Mouse (Mus musculus): ENCODE data around the gene Mycl. TPM values are rescaled to one million over a fixed set of nuclear protein-coding genes. Genes with fewer than 3 reads are reported as not detected.
A peak's percentile ranks its signal among the peaks of the same experiment; 100 is the strongest.
"Not testable (repeated sequence)": the region's sequence is repeated elsewhere in the genome, so short reads cannot be mapped to it uniquely, and the experiment has no call there.

Gene Mycl
- total RNA-seq, 1 experiment from 2014 or later: 1.3 TPM

DNA sequence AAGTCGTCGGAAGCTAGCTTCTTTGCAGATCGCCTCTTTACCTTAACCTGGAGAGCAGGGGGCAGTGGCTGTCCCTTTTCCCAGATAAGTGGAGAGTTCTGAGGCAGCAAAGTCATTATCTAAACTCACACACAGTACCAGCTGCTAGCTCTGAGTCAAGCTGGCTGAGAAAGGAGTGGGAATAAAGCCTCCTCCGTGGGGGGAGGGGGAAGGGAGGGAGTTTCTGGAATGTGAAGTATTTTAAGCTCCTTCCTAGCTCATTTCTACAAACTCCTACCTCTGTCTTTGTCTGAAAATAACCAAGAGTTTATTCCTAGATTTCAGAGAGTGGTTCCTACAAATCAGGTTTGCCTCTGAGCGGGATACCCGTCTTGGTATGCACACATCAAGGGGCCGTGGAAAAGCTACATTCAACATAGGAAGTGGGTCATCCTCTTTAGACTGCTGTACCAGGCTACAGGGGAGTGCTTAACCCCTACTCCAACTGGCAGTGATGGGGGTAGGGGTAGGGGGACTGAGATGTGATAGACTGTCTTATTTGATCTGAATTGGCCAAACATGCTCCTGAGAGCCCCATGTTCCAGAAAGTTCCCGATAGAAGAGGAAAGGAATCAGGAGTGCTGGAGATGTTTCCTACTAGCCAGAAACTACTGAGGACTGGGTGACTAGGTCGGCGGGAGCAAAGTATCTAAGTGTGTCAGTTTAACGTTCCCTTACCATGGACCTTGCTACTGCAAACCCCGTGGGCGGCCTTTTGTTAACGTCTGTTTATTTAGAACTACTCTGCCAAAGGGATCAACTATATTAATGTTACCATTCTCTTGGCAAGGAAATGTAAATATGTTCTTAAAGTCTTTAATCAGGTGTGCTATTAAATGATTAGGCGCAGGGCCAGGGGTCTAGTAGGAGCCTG lies 9.9 kb downstream of the Mycl start:
- no peak for ATAC-seq (replicated peaks; ENCODE audit: insufficient number of reproducible peaks, low FRiP score, low TSS enrichment, poor library complexity, severe bottlenecking)

DNA sequence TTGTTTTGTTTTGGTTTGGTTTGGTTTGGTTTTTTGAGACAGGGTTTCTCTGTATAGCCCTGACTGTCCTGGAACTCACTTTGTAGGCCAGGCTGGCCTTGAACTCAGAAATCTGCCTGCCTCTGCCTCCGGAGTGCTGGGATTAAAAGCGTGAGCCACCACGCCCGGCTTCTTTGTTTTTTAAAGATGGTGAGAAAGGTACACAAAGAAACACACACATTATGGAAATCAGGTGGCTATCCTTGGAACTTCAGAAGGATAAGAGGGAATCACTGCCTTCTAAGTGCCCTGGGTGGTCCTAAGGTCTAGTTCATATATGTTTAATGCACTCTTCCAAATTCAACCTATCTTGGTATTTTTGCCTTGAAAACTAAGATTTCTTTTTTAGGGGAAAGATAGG lies 17.0 kb downstream of the Mycl start:
- ATAC-seq (replicated peaks; ENCODE audit: insufficient number of reproducible peaks, low FRiP score, low TSS enrichment, poor library complexity, severe bottlenecking): not testable (repeated sequence)

DNA sequence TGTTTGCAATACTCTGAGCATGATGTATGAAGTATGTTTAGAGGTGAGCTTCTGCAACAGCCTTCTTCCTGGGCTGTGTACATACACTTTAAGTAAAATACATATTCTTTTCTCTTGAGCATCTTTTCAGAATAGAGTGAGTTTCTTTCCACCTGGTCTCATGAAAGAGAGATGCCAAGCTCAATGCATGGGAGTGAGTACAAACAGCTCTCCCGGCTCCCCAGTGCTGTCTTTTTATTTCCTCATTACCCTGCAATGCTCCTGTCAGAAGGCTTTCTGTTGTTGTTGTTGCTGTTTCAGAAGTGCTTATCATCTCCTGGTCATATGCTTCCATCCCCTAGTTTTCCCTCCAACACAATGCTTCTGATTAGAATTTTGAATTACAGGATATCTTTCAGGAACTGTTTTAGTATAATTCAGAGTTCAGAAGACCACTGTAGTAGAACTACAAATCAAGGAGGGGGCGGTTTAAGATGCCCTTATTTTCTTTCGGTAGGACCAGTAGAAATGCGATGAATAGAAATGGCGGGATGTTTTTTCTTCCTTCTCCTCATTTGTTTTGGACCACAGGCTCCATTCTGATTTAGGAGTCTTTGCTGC lies 18.0 kb downstream of the Mycl start:
- ATAC-seq (replicated peaks; ENCODE audit: insufficient number of reproducible peaks, low FRiP score, low TSS enrichment, poor library complexity, severe bottlenecking): no peak

DNA sequence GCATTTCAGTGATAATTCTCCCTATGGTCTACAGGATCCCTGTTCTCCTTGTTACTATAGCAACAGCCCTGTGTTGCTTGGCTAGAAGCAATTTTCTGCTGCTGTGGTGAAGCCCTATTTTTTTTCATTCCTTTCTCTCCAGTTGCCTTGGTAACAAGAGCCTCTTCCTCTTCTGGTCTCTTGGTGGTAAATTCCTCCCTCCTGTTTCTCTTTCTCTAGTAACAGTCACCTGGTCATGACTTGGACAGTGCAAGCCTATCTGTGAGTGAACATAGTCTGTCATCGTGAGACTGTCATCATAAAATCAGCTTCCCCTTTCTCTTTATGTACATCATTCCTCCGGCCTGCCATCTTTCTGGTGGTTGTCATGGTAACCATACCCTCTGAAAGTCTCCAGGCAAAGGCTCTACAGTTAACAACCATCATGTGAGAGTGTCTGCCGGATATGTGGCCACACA lies 18.5 kb downstream of the Mycl start:
- ATAC-seq (replicated peaks; ENCODE audit: insufficient number of reproducible peaks, low FRiP score, low TSS enrichment, poor library complexity, severe bottlenecking): peak; percentile 55

DNA sequence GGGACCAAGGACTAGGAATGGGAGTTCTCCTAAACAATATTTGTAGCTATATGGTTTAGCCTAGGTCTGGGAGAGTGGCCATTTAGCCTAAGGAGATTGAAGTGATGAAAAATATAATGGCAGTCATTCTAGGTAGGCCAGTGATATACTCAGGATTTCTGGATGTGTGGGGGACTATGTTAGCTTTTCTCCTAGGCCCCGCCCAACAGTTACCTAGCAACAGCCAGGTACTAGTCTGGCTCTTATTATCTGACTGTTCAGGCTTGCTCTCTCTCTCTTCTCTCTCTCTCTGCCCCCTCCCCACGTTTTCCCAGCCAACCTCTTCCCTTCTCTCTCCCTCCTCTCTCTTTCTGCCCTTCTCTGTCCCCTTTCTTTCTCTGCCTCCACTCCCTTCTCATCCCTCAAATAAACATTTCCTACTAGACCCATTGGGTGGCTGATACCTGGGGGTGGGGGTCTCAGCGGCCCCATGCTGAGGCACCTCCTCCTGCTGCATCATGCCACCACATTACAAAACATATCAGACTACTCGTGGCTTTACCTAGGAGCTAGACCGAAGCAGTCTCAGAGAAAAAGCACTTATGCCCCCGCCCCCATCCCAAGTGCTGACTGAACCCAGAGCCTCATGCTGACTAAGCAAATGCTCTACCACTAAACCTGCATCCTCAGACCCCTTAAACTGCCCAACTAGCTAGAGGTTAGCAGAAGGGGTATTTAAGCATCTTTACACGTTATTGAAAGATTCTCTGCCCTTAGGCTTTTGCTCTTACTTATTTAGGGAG lies 19.2 kb downstream of the Mycl start:
- ATAC-seq (replicated peaks; ENCODE audit: insufficient number of reproducible peaks, low FRiP score, low TSS enrichment, poor library complexity, severe bottlenecking): no peak

DNA sequence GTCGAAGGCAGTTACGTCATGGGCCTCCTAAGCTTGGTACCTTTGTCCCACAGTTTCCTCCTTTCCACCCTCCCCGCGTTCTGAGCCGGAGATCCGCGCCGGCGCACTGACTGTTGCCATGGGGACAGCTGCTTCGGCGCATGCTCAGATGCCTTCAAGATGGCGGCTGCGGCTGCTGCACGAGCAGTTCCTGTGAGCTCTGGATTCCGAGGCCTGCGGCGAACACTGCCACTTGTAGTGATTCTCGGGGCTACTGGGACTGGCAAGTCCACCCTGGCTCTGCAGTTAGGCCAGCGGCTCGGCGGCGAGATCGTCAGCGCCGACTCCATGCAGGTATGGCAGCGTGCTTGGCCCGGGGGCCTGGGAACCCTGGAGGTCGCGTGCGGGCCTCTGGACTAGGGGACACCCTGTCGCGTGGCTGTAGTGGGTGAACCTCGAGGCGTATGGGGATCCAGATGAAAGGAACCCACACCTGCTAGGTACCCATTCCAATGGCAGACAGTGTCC lies 21.1 kb downstream of the Mycl start, which contains the start of gene Trit1:
Gene Trit1 (plus strand): TSS at position 147 of the 507 bp plus-strand sequence.
- ATAC-seq (replicated peaks; ENCODE audit: insufficient number of reproducible peaks, low FRiP score, low TSS enrichment, poor library complexity, severe bottlenecking): peak; percentile 95

DNA sequence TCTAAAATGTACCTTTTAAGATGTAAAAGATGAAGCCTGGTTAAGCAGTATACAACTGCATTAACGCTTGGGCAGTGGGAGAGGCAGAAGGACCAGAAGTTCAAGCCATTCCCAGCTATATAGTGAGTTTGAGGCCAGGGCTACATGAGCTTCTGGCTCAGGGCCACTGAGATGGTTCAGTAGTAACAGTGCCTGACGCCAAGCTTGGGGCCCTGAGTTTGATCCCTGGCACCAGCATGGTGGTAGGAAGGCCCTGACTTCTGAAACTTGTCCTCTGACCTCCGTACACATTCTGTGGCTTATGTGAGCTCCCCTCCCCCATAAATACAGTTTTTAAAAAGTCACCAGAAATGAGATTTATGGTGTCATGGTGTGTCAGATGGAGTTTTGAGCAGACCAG lies 26.1 kb downstream of the Mycl start:
- ATAC-seq (replicated peaks; ENCODE audit: insufficient number of reproducible peaks, low FRiP score, low TSS enrichment, poor library complexity, severe bottlenecking): no peak

DNA sequence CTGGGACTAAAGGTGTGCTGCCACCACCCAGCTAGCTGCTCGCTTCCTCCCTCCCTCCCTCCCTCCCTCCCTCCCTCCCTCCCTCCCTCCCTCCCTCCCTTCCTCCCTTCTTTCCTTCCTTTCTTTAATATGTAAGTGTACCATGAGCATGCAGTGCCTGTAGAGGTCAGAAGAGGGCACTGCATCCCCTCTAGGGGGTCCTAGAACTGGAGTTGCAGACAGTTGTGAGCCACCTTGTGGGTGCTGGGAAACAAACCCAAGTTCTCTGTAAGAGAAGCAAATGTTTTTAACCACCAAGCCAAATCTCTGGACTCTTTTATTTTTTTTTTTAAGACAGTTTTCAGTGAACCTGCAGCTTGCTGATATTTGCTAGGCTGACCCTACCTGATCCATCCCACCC lies 27.4 kb downstream of the Mycl start:
- ATAC-seq (replicated peaks; ENCODE audit: insufficient number of reproducible peaks, low FRiP score, low TSS enrichment, poor library complexity, severe bottlenecking): no peak

DNA sequence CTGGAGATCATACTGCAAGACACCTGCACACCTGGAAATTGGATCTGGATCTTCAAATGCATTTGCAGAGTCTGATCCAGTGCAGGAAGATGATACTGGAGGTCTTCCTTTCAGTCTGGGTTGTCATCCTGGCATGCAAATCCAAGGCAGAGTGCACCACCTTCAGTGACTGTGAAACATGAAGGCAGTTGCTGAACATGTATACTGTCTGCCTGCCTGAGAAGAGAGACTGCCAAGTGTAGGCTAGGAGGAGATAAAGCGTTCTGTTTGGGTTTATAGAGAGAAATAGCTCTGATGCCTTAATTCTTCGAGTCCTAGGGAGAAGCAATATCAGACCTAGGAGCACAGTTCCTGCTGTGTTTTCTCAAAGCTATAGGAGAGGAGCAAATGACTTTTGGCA lies 30.0 kb downstream of the Mycl start:
- ATAC-seq (replicated peaks; ENCODE audit: insufficient number of reproducible peaks, low FRiP score, low TSS enrichment, poor library complexity, severe bottlenecking): no peak

DNA sequence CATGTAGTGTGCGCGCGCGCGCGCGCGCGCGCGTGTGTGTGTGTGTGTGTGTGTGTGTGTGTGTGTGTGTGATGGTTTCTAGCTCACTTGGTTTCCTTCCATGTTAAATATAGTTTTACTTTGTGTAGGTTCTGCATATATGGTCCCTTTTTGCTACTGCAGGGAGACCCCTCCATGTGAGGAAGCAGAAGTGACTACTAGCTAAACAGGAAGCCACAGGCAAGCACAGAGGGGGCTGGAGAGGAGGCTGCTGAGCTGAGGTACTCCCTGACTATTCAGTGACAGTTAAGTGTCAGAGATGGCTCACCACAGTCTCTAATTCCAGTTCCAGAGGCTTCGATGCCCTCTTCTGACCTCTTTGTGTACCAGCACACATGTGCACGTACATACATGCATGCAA lies 30.7 kb downstream of the Mycl start:
- peak; percentile 90 for ATAC-seq (replicated peaks; ENCODE audit: insufficient number of reproducible peaks, low FRiP score, low TSS enrichment, poor library complexity, severe bottlenecking)

DNA sequence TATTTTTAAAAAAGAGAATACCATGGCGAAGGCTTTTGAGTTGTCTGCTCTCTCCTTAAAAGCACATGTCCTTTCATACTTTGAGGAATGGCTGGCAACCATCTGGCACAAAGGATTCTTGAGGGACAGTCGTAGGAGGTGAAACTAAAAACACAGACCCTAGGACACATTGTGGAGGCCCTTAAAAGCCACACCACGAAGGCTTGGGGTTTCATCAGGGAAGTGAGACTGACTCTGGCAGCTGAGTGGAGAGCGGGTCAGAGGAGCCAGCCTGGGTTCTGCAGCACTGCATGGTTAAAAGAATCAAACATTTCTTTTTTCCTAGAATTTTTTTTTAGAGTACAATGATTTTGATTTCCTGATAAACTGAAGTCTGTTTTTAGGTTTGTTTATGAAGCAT lies 31.1 kb downstream of the Mycl start:
- no peak for ATAC-seq (replicated peaks; ENCODE audit: insufficient number of reproducible peaks, low FRiP score, low TSS enrichment, poor library complexity, severe bottlenecking)

DNA sequence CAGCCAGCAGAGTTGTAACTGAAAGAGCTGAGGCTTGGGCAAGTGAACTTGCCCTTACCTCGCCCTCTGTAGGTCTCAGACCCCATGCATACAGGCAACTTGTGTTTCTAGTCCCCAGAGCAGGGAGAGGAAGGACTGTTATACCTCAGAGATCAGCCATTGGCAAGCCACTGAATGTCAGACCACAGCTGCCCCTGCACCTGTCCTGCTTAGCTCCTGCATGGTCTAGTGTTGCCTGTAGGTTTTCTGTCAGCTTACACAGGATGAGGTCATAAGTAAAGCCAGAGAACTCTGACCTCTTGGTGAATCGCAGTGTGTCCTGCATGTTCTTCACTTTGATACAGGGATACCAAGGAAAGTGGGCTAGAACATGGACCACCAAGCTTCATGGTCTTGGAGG lies 39.4 kb downstream of the Mycl start:
- ATAC-seq (replicated peaks; ENCODE audit: insufficient number of reproducible peaks, low FRiP score, low TSS enrichment, poor library complexity, severe bottlenecking): no peak

DNA sequence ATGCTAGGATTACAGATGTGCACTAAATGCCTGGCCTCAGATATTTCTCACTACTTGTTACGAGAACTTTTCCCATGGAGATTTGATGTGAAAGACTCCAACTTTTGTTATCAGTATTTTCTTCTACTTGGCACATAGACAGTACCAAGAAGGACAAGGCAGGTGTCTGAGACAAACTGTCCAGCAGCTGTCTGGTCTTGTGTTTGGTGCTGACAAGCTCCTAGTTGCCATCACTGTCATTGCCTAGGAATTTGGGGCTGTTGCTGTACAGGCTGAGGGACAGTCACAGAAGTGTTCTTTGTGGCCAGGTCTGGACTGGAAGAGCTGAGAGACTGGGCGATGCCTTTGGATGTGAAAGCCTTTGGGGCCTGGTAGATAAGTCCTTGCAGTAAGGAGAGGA lies 40.2 kb downstream of the Mycl start:
- ATAC-seq (replicated peaks; ENCODE audit: insufficient number of reproducible peaks, low FRiP score, low TSS enrichment, poor library complexity, severe bottlenecking): no peak

DNA sequence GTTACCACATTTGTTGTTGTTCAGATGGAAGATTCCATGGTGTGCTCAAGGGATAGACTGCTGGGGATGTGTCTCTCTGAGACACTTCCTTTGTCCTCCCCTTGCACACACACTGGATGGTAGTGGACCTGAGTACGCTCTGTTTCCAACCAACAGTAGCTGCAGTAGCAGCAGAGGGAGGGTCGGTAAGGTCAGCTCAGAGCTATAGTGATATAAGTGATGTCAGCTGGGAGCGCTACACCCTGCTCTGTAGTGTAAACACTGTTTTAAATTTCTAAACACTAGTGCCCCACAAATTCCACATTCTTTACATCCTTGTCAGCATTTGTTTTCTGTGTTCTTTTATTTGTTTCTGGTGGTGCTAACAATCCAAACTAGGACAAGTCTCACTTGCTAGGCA lies 41.3 kb downstream of the Mycl start:
- ATAC-seq (replicated peaks; ENCODE audit: insufficient number of reproducible peaks, low FRiP score, low TSS enrichment, poor library complexity, severe bottlenecking): no peak

DNA sequence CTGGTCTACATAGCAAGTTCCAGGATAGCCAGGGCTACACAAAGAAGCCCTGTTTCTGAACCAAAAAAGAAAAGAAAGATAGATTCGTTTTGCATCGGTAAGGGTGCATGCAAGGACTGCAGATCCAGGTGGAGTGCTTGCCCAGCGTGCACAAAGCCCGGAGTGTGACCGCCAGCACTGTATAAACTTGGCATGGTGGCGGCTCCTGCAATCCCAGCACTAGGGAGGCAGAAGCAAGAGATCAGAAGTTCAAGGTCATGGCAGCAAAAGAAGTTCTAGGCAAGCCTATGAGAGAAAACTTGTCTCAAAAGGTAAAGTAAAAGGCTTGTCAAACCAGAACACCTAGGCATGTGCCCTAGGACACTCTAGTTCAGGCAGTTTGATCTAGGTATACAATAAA lies 45.7 kb downstream of the Mycl start:
- no peak for ATAC-seq (replicated peaks; ENCODE audit: insufficient number of reproducible peaks, low FRiP score, low TSS enrichment, poor library complexity, severe bottlenecking)

DNA sequence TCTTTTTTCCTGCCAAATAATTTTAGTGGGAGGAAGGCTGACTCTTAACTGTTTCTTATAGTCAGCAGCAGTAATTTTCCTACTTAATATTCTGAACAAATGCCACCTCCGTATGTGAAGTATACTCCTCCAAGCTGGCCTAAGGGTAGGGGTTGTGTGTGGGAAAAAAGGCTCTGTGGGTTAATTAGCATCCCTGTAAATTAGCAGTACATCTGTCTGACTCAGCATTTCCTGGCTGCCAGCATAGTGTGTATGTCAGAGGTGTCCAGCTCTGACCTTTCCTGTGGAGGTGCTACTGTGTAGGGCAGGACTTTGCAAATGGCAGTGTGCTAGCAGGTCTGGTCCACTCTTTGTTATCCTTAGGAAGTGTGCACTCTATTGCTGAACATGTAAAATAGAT lies 48.4 kb downstream of the Mycl start:
- ATAC-seq (replicated peaks; ENCODE audit: insufficient number of reproducible peaks, low FRiP score, low TSS enrichment, poor library complexity, severe bottlenecking): no peak

DNA sequence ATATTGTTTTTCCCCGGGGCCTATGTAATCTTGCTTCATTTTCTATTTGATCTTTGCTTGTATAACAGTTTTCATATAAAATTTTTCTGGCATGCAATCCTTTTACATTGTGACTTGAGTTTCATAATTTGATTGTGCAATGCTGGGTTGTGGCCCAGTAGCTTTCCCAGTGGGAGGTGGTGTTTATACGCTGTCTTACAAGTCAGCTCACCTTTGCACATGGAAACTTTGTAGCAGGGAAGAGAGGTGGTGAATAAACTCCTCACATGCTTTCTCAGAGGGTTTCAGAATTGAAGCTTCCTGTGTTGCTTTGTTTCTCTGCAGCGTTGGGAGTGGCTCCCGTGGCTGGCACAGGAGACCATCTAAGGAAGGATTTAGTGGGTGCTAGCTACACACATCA lies 49.4 kb downstream of the Mycl start:
- ATAC-seq (replicated peaks; ENCODE audit: insufficient number of reproducible peaks, low FRiP score, low TSS enrichment, poor library complexity, severe bottlenecking): no peak

DNA sequence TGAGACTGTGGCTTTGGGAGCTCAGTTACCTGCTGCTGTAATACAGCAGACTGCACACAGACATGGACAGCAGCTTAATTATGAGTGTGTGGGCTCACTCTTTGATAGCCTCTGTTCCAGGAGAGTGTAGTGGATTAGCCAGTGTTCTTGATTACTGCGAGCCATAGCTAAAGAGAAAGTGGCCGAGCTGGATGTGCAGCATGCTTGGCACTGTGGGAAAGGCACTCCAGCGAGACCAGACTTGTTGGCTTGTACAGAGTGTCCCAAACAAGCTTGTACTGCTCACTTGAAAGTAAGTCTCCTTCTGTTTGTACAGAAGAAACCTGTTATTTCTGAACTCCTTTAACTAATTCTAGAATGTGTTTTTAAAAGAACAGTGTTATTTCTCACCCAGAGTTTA lies 50.8 kb downstream of the Mycl start:
- ATAC-seq (replicated peaks; ENCODE audit: insufficient number of reproducible peaks, low FRiP score, low TSS enrichment, poor library complexity, severe bottlenecking): no peak

DNA sequence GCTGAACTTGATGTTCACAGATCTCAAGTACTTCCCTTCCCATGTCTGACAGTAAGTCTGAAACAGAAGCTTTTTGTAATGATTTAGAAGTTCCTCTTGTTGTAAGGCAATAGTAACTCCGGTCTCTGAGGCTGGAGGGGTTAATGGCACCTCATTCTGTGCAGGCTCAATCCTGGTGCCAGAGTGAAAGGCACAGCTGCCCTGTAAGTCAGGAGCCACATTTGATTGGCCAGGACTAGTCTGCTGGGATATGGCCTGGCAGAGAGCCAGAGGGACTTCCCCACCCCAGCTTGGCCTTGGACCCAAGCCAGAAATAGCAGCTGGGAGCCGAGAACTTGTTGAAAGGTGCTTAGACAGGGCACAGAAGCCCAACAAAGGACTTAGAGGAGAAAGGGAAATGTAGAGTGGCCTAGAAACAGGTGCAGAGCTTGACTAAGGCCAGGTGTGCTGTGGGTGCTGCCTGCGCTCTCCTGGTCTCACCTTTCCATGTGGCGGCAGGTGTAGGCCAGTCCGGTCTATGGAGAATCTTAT lies 55.3 kb downstream of the Mycl start:
- 0 out of 2 replicates have a peak, but pooled peaks have one; percentile 27 for ATAC-seq (replicated peaks; ENCODE audit: insufficient number of reproducible peaks, low FRiP score, low TSS enrichment, poor library complexity, severe bottlenecking)
